8 mouse cellular contexts compared by ENCODE assay signal in the genomic region with DNA sequence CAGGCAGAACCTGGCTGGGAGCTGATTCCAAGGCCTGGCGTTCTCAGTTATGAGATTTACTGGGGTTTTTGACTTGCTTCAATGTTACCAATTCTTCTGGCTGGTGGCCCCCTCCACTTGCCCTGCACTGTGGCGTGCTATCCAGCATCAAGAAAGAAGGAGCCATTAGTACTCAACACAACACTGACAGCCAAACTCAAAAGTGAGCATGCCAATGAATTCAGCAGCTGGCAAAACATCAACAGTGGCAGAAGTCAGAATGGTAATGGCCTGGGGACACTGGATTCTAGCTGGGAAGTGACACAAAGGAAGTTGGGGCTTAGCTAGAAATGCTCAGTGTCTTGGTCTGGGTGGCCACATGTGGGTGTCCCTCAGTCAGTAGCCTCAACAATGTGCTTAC.
"Had no signal": no experiment of that assay in that cellular context is flagged by ENCODE, and none has a peak within 500 bp of the region (broad histone marks: within the 10 kb centered on the region; RNA-seq: fewer than 3 reads in every experiment).

No protein-coding gene starts in this region.

- DNase-seq: liver, embryonic 13.5 days; lung, adult 2 months; spleen, adult 18-20 months; thymus, postnatal 25 days had no signal

- H3K4me2 ChIP-seq: liver, embryonic 13.5 days; midbrain, embryonic 11.5 days; neural tube, embryonic 13.5 days; stomach, embryonic 15.5 days had no signal

- H3K4me1 ChIP-seq: liver, embryonic 13.5 days; neural tube, embryonic 13.5 days; stomach, embryonic 15.5 days had no signal

- H3K4me3 ChIP-seq: liver, embryonic 13.5 days; myocyte; neural tube, embryonic 13.5 days; stomach, embryonic 15.5 days had no signal

- H3K27ac ChIP-seq: liver, embryonic 13.5 days; neural tube, embryonic 13.5 days; stomach, embryonic 15.5 days had no signal

- H3K9ac ChIP-seq: liver, embryonic 13.5 days; neural tube, embryonic 13.5 days; stomach, embryonic 15.5 days had no signal

- H3K36me3 ChIP-seq: liver, embryonic 13.5 days; neural tube, embryonic 13.5 days; stomach, embryonic 15.5 days had no signal

- H3K9me3 ChIP-seq: liver, embryonic 13.5 days; neural tube, embryonic 13.5 days; stomach, embryonic 15.5 days had no signal

- H3K27me3 ChIP-seq: liver, embryonic 13.5 days; neural tube, embryonic 13.5 days; stomach, embryonic 15.5 days had no signal
